Mouse (Mus musculus) bone marrow macrophage, adult 2 months (primary cell): ENCODE results near the gene Shc3.

Experiments used
- CTCF ChIP-seq: IDR thresholded peaks from 2 replicates; pipeline ENCODE4 v1.5.1; 2012; ENCODE audit warnings: low read depth, mild to moderate bottlenecking, low read length, moderate library complexity
- POLR2A ChIP-seq: IDR thresholded peaks from 2 replicates; pipeline ENCODE4 v1.6.1; 2012; ENCODE audit warnings: mild to moderate bottlenecking, low read depth, low read length, borderline replicate concordance

DNA sequence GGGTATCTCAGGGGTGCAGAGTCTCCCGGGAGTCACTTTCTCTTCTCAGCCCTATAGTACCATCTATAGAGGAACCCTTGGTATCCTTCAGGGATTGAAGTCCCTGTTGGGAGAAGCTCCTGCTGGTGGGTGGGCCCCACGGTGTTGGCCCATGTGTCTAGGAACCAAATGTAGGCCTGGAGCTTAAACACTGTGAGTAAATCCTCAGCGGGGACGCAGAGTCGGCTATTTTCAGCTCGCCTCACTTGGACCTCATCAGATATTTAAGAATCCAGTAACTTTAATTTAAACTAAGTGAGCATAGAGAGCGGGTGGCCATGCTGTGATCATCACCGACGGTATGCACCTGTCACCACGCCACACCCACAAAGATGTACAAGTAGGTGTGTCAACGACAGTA is 152.5 kb downstream of the Shc3 start:
- TF ChIP-seq CTCF (no peak), POLR2A (no peak)
